Mouse (Mus musculus) layer of hippocampus, adult 9-11 months (tissue): Measurements from ENCODE around the gene Tfpt.

ENCODE experiments used
- DNase-seq: peaks from one replicate; pipeline ENCODE4 v3.0.0; 2022

The Tfpt gene

GRCm38 (mm10) chr7:3629543-3630477 is at the start of gene Tfpt, which contains the start of gene Prpf31:
Tfpt (minus strand) TSS chr7:3629929.
Prpf31 (plus strand) TSS chr7:3629985.
- peak; percentile 94 for DNase-seq

- no peak for DNase-seq
These were observed 47.6 kb upstream of the Tfpt start, which contains the start of gene Tmc4 for GRCm38 (mm10) chr7:3677342-3677741. Tmc4 (minus strand) TSS chr7:3677553.

DNA sequence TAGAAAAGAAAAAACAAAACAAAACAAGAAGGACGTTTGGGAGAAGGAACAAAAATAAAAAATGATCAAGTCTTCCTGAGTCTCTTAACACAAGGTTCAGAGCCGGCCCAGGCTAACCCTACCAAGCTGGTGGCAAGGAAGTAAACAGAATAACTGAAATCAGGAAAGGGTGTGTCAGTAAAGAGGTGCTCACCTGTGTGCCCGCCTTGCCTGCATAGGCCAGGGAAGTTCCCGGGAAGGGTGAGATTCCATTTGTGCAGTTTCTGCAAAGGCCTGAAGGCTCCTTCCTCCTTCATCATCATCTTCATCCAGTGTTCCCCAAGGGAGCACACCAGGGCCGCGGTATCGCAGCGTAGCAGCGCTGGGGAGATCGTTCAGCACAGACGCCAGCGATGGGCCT is 46.6 kb upstream of the Tfpt start:
- no peak for DNase-seq

- no peak for DNase-seq
These were observed 45.5 kb upstream of the Tfpt start for GRCm38 (mm10) chr7:3675228-3675548.

GRCm38 (mm10) chr7:3674507-3675227 is 44.9 kb upstream of the Tfpt start:
- peak; percentile 78 for DNase-seq

DNA sequence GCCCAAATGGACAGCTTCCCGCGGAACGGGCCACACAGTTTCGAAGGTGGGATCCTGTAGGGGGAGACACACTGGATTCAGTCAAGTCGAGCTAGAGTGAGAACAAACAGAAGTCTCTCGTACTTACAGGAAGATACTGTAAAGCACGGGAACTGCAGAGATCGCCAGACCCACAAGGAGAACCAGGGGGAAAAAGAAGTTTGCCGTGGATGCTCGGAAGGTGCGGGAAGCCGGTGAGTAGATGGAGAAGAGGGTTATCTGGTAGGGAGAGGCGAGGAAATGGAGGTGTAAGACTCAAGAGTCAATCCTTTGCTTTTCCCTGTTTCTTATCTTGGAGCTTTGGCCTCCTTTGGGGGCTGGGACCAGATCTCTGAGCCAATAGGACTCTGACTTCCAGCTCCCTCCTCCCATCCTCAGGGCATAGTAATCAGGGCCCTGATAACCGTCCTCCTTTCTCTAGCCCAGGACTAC is 37.2 kb upstream of the Tfpt start:
- no peak for DNase-seq

GRCm38 (mm10) chr7:3665215-3666114 is 35.7 kb upstream of the Tfpt start, which contains the start of gene Leng1:
Leng1 (minus strand) TSS chr7:3665840.
- peak; percentile 98 for DNase-seq

DNA sequence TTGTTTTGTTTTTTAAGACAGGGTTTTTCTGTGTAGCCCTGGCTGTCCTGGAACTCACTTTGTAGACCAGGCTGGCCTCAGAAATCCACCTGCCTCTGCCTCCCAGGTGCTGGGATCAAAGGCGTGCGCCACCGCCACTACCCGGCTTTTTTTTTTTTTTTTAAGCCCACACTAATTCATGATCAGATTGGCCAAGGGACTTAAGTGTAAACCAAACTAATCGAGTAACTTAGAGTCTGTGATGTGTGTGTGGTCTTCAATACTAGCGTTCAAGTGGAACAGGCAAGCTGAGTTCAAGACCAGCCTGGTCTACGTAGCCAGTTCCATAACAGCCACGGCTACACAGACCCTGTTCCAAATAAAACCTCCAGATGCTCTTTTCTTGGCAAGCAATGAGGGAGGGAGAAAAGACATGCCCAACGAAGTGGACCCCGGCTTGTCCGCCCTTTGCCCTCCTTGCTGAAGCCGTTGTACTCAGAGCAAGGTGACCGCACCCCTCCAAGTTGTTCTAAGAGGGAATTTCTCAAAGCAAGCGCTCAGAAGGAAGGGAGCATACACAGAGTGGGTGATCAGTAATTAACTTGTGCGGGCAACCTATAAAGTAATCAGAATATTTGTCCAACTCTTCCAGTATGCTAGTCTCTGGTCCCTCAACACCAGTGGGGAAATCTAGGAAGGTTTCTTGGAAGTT is 34.9 kb upstream of the Tfpt start:
- DNase-seq = no peak

DNA sequence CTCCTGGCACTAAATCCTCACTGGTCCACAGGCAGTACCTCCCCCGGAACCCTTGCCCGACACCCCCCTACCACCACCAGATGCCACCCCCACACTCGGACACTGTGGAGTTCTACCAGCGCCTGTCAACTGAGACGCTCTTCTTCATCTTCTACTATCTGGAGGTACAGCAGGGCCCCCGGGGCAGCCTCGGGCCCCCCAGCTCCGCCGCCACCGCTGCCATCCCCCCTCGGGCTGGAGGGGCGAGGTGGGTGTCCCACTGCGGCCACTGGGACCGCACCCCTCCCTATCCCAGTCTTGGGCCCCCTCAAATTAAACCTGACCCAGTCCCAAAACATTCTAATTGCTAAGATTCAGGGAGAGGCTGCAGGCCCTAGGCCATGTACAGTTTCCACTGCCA is 28.8 kb upstream of the Tfpt start:
- no peak for DNase-seq

DNA sequence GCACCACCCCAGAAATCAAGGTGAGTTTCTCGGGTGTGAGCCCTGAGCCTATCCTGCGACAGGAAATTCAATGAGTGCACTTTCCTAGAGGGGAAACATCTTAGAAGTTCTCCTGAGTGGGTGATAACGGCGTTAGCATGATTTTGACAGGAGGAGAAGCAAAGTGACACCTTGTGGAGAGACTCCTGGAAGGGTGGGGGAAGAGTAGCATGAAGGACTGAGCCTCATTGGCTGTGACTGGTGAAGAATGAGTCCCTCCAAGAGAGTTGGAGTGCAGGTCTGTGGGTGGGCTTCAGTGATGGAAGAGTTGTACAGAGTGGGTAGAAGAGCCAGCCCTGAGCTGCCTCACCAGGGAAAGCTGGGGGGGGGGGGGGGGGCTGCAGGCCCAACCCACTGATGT is 27.2 kb upstream of the Tfpt start:
- DNase-seq = no peak

GRCm38 (mm10) chr7:3646641-3647040 is 16.9 kb upstream of the Tfpt start:
- DNase-seq = no peak

DNA sequence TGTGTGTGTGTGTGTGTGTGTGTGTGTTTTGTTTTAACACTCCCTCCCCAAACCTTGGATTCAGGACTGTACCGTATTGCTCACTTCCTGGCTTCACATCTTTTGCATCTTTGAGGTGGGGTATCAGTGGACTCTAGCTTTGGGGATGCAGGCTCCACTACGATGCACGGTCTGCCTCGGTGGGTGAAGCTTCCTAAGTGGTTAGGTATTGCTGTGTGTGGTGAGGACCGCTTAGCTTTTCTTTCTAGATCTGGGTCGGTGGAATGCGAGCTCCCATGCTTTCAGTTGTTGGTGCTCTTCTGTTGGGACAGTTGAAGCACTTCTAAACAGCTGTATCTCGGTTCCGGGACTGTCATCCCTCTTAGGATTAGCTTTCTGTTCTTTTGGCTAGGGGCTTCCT is 16.5 kb upstream of the Tfpt start:
- no peak for DNase-seq

- DNase-seq = no peak
These were observed 15.8 kb upstream of the Tfpt start for GRCm38 (mm10) chr7:3645488-3646025.

GRCm38 (mm10) chr7:3644672-3645487 is 15.2 kb upstream of the Tfpt start, which contains the start of gene Cnot3:
Cnot3 (plus strand) TSS chr7:3645268.
- DNase-seq = peak; percentile 100

DNA sequence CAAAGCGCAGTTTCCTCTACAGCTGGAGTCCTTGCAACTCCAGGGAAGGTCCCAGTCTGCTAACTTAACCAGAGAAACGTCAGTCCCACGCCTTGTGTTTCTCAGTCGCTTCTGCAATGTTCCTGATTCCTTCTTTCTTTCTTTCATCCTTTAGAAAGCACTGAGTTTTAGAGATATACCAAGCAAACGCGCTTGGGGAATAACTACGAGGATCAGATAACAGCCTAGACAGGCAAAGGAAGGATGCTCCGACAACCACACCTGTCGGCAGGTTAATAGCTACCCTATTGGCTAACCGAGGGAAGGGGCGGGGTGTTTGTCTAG is 14.6 kb upstream of the Tfpt start:
- DNase-seq = no peak

GRCm38 (mm10) chr7:3643843-3644242 is 14.1 kb upstream of the Tfpt start:
- DNase-seq = no peak

- no peak for DNase-seq
These were observed 13.7 kb upstream of the Tfpt start for GRCm38 (mm10) chr7:3643412-3643811.

- DNase-seq = no peak
These were observed 718 bp upstream of the Tfpt start for GRCm38 (mm10) chr7:3630478-3630815.

DNA sequence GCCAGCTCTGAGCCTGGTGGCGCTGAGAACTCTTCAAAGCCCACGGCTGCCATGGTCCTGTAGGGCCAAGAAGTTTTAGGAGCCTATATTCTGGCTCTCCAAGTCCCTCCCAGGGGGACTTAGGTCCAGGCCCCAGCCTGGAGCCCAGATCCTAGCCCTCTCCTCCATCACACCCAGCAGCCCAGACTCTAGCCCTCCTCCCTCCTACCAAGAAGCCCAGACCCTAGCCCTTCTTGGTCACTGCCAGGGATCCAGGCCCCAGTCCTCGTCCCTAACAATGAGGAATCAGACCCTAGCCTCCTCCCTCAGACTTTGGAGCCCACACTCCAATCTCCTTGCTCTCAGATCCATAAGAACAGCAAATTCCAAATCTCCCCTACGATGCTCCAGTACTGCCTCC is 699 bp downstream of the Tfpt start:
- DNase-seq = no peak

GRCm38 (mm10) chr7:3617242-3617995 is 12.3 kb downstream of the Tfpt start, which contains the start of gene Ndufa3:
Ndufa3 (plus strand) TSS chr7:3617373.
- peak; percentile 92 for DNase-seq
